ENCODE assay signal across 28 mouse cellular contexts in genomic region chr3:4835645-4836044, GRCm38 (mm10).
DNase-seq lines count a peak whose midpoint lies in the region; ATAC-seq lines count a peak whose summit lies in the region.
"Had no signal": no experiment of that assay in that cellular context is flagged by ENCODE, and none has a peak within 500 bp of the region (broad histone marks: within the 10 kb centered on the region; RNA-seq: fewer than 3 reads in every experiment).

No protein-coding gene starts in this region.

- no peak overlapping the region for H3K4me2 ChIP-seq in kidney, embryonic 15.5 days
- H3K4me2 ChIP-seq: forebrain, embryonic 13.5 days; heart, embryonic 12.5 days; heart, embryonic 15.5 days; hindbrain, embryonic 13.5 days had no signal

- no peak overlapping the region for H3K9ac ChIP-seq in kidney, embryonic 15.5 days
- H3K9ac ChIP-seq: forebrain, embryonic 13.5 days; heart, embryonic 12.5 days; heart, embryonic 15.5 days; hindbrain, embryonic 13.5 days had no signal

- WGBS in kidney, embryonic 15.5 days = 94% methylated on average over 1 of the region's 1 CpGs

- H3K27me3 ChIP-seq in kidney, embryonic 15.5 days = no peaks in the 10 kb centered on the region
- H3K27me3 ChIP-seq: CH12.LX; forebrain, embryonic 13.5 days; heart, embryonic 12.5 days; heart, embryonic 15.5 days; hindbrain, embryonic 13.5 days; Patski had no signal

- H3K9me3 ChIP-seq in kidney, embryonic 15.5 days (replicated peaks) = no peaks in the 10 kb centered on the region
- H3K9me3 ChIP-seq: forebrain, embryonic 10.5 days; forebrain, embryonic 13.5 days; G1E; heart, embryonic 12.5 days; heart, embryonic 15.5 days; hindbrain, embryonic 10.5 days; hindbrain, embryonic 13.5 days had no signal

- no peak overlapping the region for H3K27ac ChIP-seq in kidney, embryonic 15.5 days
- H3K27ac ChIP-seq: forebrain, embryonic 10.5 days; forebrain, embryonic 13.5 days; gastrocnemius, adult 2 months; heart, embryonic 15.5 days; hindbrain, embryonic 10.5 days; hindbrain, embryonic 13.5 days had no signal

- peak; percentile 58; the same call in 1 of the 2 replicates for ATAC-seq in kidney, embryonic 15.5 days (replicated peaks; ENCODE audit: low FRiP score)
- ATAC-seq: forebrain, embryonic 16.5 days; Patski had no signal

- DNase-seq in kidney, adult 18-20 months = peak; percentile 4
- DNase-seq in kidney, postnatal 14 days = no peak
- DNase-seq in kidney, postnatal 10 days = peak; percentile 6
- no peak for DNase-seq in urinary bladder, postnatal 14 days (ENCODE audit: low spot score)
- no peak for DNase-seq in urinary bladder, postnatal 25 days (ENCODE audit: low spot score)
- no peak for DNase-seq in heart, adult 8-10 months (ENCODE audit: low spot score)
- DNase-seq: adrenal gland, postnatal 10 days; adrenal gland, postnatal 36 days; B cell, adult 2 months; cerebellum, adult 18-20 months; cerebellum, adult 9-10 months; cerebellum, postnatal 14 days; gastrocnemius, adult 2 months; gastrocnemius, postnatal 14 days; heart, adult 11 months; heart, postnatal 10 days; heart, postnatal 36 days had no signal

- H3K4me3 ChIP-seq in kidney, embryonic 15.5 days (replicated peaks) = no peak overlapping the region
- H3K4me3 ChIP-seq: forebrain, embryonic 10.5 days; forebrain, embryonic 13.5 days; gastrocnemius, adult 2 months; heart, embryonic 12.5 days; heart, embryonic 15.5 days; hindbrain, embryonic 10.5 days; hindbrain, embryonic 13.5 days had no signal

- H3K4me1 ChIP-seq in kidney, embryonic 15.5 days = no peaks in the 10 kb centered on the region
- H3K4me1 ChIP-seq: forebrain, embryonic 10.5 days; forebrain, embryonic 13.5 days; heart, embryonic 12.5 days; heart, embryonic 15.5 days; hindbrain, embryonic 10.5 days; hindbrain, embryonic 13.5 days had no signal

- H3K36me3 ChIP-seq in kidney, embryonic 15.5 days = no peaks in the 10 kb centered on the region
- H3K36me3 ChIP-seq: forebrain, embryonic 10.5 days; G1E; heart, embryonic 12.5 days; heart, embryonic 15.5 days; hindbrain, embryonic 10.5 days; hindbrain, embryonic 13.5 days had no signal

Comparison
In these comparisons a context has a peak if more than half of its experiments do, and no peak if none do; other contexts are left out.
1. DNase-seq: peak in kidney, adult 18-20 months (single experiment) and kidney, postnatal 10 days (single experiment); none in kidney, postnatal 14 days (single experiment), urinary bladder, postnatal 14 days (single experiment), urinary bladder, postnatal 25 days (single experiment) and heart, adult 8-10 months (single experiment).